8 mouse cellular contexts compared by ENCODE assay signal in genomic region chr3:63296411-63296810, GRCm38 (mm10). TPM values are rescaled to one million over a fixed set of nuclear protein-coding genes. Genes with fewer than 3 reads are reported as not detected.
DNase-seq lines count a peak whose midpoint lies in the region; ATAC-seq and TF ChIP-seq lines count a peak whose summit lies in the region.

No protein-coding gene starts in this region.

- H3K4me3 ChIP-seq in gastrocnemius, adult 2 months: peak overlapping the region; percentile 80
- H3K4me3 ChIP-seq in heart, embryonic 16.5 days (ENCODE audit: low read length): peak overlapping the region; percentile 78
- H3K4me3 ChIP-seq in midbrain, embryonic 13.5 days (replicated peaks): peak overlapping the region; percentile 74

- ATAC-seq in heart, embryonic 16.5 days (replicated peaks; ENCODE audit: extremely low read depth, insufficient read depth, low FRiP score): no peak
- no peak for ATAC-seq in midbrain, embryonic 13.5 days

- H3K9ac ChIP-seq in heart, embryonic 16.5 days (ENCODE audit: low read length): no peak overlapping the region; the same call in 1 of the 2 replicates
- H3K9ac ChIP-seq in midbrain, embryonic 13.5 days (replicated peaks): no peak overlapping the region

- peak overlapping the region; percentile 92 for H3K4me2 ChIP-seq in heart, embryonic 16.5 days (ENCODE audit: low read depth, low read length)
- peak overlapping the region; percentile 100 for H3K4me2 ChIP-seq in midbrain, embryonic 13.5 days (replicated peaks)

- intact Hi-C loops in gastrocnemius, adult 2 months (cut with DNase I): no loop called here
- intact Hi-C loops in gastrocnemius, postnatal 14 days (cut with DNase I; ENCODE audit: low total_unique reads): no loop called here

- TF ChIP-seq CTCF in gastrocnemius, adult 2 months (IDR thresholded peaks at IDR 0.05): no peak

- H3K27me3 ChIP-seq in heart, embryonic 16.5 days (ENCODE audit: control insufficient read depth, insufficient read depth, low read length): no peaks in the 10 kb centered on the region
- H3K27me3 ChIP-seq in midbrain, embryonic 13.5 days: peaks cover 18% of the 10 kb centered on the region; the same call in 1 of the 2 replicates

- WGBS in heart, embryonic 16.5 days: 6% methylated on average over 12 of the region's 12 CpGs
- 11% methylated on average over 12 of the region's 12 CpGs for WGBS in midbrain, embryonic 13.5 days

- peaks cover 5% of the 10 kb centered on the region for H3K4me1 ChIP-seq in heart, embryonic 16.5 days (ENCODE audit: control insufficient read depth, insufficient read depth, low read length)
- peaks cover 2% of the 10 kb centered on the region; the same call in 1 of the 2 replicates for H3K4me1 ChIP-seq in midbrain, embryonic 13.5 days (replicated peaks)

- H3K36me3 ChIP-seq in heart, embryonic 16.5 days (ENCODE audit: control insufficient read depth, insufficient read depth): no peaks in the 10 kb centered on the region
- no peaks in the 10 kb centered on the region for H3K36me3 ChIP-seq in midbrain, embryonic 13.5 days

- H3K9me3 ChIP-seq in heart, embryonic 16.5 days (replicated peaks; ENCODE audit: control insufficient read depth, low read length): no peaks in the 10 kb centered on the region
- no peaks in the 10 kb centered on the region for H3K9me3 ChIP-seq in midbrain, embryonic 13.5 days

- DNase-seq in gastrocnemius, adult 2 months: no peak
- DNase-seq in gastrocnemius, postnatal 14 days: no peak
- peak; percentile 65 for DNase-seq in embryo, embryonic 11 days
- peak; percentile 29 for DNase-seq in kidney, postnatal 14 days
- no peak for DNase-seq in spleen, postnatal 14 days (ENCODE audit: low spot score in 2 of 2)
- DNase-seq in cerebellum, adult 11-12 months: no peak

- peak overlapping the region; percentile 67 for H3K27ac ChIP-seq in gastrocnemius, adult 2 months
- H3K27ac ChIP-seq in heart, embryonic 16.5 days (ENCODE audit: low read length): no peak overlapping the region
- no peak overlapping the region for H3K27ac ChIP-seq in midbrain, embryonic 13.5 days

RNA-seq across cellular contexts. Expression of gene Mme, which starts 55.1 kb away (rescaled TPM):
- 1 to 10 TPM; 3.1 to 5.2 TPM for total RNA-seq in gastrocnemius, adult 2 months (2021)
- total RNA-seq in gastrocnemius, postnatal 14 days (2021): 1 to 10 TPM; 4.4 to 7.9 TPM
- 3.0 and 3.1 TPM in 2 replicates for polyA plus RNA-seq in heart, embryonic 16.5 days (2015; fragmentation: Nextera tagmentation; extraction: Ambion mirVana)
- 1.7 and 2.8 TPM in 2 replicates for polyA plus RNA-seq in midbrain, embryonic 13.5 days (2015; fragmentation: Nextera tagmentation; extraction: Ambion mirVana)

Comparison
In these comparisons a context has a peak if more than half of its experiments do, and no peak if none do; other contexts are left out.
1. DNase-seq: peak in embryo, embryonic 11 days (single experiment) and kidney, postnatal 14 days (single experiment); none in gastrocnemius, adult 2 months (single experiment), gastrocnemius, postnatal 14 days (single experiment), spleen, postnatal 14 days (0 of 2) and cerebellum, adult 11-12 months (single experiment).
2. Peak in every context shown above with its lines, with median percentiles within 50 percentile points of each other: H3K4me3 ChIP-seq.